Mouse (Mus musculus): Measurements from ENCODE around the gene Gm11020. TPM values are rescaled to one million over a fixed set of nuclear protein-coding genes. Genes with fewer than 3 reads are reported as not detected.
"Not testable (repeated sequence)": the region's sequence is repeated elsewhere in the genome, so short reads cannot be mapped to it uniquely, and the experiment has no call there.

Gm11020 gene
- total RNA-seq (2015): not detected in 2 replicates
- total RNA-seq (2017): not detected in 2 replicates

GRCm38 (mm10) chr8:104321267-104321666 lies at the start of gene Gm11020:
TSS of gene Gm11020 (plus strand) at chr8:104321567.
- not testable (repeated sequence) for ATAC-seq (ENCODE audit: poor library complexity, severe bottlenecking)

- ATAC-seq (ENCODE audit: poor library complexity, severe bottlenecking): not testable (repeated sequence)
Observed at GRCm38 (mm10) chr8:104293081-104293480, 28.3 kb upstream of the Gm11020 start, which contains the start of gene Cmtm2a. TSS of gene Cmtm2a (minus strand) at chr8:104293181.

GRCm38 (mm10) chr8:104294396-104294795 lies 27.0 kb upstream of the Gm11020 start:
- ATAC-seq (ENCODE audit: poor library complexity, severe bottlenecking): no peak

DNA sequence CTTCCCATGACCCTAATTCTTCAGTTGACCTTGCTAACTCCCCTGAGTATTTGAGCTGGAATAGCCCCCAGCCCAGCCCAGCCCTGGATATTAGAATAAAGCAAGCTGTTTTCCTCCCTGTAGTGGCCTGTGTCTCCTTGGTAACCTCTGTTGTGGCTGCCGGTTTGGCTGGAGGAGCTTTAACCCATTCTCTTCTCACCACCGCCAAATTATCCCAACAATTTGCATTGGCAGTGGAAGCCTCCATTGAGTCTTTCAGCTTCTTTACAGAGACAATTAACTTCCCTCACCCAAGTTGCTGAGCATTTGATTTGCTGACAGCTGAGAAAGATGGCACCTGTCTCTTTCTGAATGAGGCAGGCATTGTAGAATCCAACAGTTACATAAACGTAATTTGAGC lies 19.8 kb upstream of the Gm11020 start:
- ATAC-seq (ENCODE audit: poor library complexity, severe bottlenecking): not testable (repeated sequence)

DNA sequence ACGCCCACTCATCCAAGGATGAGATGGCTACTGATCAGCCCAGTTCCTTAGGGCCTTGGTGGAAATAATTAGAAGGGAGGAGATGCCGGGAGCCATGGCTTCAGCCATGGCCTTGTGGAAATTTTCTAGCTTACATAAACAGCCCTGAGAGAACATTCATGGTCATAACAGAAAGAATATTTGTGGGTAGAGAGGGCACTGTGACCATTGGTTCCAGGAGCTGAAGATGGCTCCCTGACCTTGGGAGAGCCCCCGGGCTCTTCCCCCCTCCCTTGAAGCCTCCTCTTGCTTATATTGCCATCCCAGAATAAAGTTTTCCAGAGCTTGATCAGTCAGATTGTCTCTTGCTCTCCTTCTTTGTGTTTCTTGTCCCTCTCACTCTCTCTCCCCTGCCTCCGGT lies 18.8 kb upstream of the Gm11020 start:
- ATAC-seq (ENCODE audit: poor library complexity, severe bottlenecking): not testable (repeated sequence)

DNA sequence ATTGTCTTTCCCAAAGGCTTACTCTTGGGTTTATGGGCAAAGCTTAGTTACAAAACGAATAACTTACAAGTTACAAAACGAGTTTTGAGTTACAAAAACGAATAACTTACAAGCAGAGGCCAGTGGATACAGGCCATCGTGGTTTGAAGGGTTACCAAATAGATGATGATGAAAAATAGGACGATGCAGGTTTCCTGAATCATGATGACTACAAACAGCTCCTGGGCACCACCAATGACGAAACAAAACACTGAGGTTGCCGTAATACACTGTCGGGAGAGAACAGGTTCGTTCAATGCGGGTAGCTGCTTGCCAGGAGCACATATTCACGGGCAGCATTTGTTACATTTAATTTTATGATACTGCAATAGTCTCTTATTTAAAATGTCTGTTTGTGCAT lies 16.4 kb upstream of the Gm11020 start:
- peak; percentile 33; the same call in 1 of the 2 replicates for ATAC-seq (ENCODE audit: poor library complexity, severe bottlenecking)

DNA sequence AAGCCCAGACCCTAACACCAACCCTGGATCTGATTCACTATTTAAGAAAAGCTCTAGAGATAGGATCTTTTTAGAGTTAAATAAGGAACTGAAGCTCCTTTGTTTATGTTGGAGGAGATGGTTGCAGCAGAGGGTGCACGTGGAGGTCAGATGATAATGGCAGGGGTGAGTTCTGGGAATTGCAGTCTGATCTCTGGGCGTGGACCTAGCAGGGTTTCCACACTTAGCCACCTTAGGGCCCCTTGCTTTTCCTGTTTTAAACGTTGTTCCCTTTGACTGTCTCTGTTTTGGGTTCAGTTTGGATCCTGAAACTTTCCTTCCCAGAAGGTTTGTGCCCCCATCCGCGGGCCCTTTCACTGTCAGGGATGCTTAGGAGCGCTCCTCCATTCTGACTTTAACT lies 13.0 kb upstream of the Gm11020 start:
- not testable (repeated sequence) for ATAC-seq (ENCODE audit: poor library complexity, severe bottlenecking)

DNA sequence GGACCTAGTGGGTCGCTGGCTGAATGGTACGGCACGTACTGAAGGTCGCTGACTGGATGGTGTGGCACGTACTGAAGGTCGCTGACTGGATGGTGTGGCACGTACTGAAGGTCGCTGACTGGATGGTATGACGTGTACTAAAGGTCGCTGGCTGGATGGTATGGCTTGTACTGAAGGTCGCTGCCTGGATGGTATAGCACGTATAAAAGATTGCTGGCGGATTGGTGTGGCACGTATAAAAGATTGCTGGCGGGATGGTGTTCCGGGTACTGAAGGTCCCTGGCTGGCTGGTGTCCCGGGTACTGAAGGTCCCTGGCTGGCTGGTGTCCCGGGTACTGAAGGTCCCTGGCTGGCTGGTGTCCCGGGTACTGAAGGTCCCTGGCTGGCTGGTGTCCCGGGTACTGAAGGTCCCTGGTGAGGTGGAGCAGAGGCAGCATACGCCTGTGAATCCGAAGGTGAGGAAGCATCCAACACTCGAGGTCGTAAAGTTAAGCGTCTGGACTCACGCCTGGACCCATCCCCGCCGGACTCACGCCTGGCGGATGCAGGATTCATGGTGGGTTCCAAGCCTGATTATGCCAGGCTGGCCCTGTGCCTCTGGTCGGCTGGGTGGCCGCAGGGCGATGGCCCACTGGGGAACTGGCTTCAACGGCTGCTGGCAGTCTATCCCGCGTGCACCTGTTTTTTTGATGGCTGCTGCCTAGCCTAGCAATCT lies 11.8 kb upstream of the Gm11020 start, which contains the start of the genes Gm45711 and Cmtm1:
Gm45711 (minus strand) TSS at position 641 of the 715 bp plus-strand sequence.
Cmtm1 (minus strand) TSS at position 705 of the 715 bp plus-strand sequence.
- ATAC-seq (ENCODE audit: poor library complexity, severe bottlenecking): not testable (repeated sequence)

- ATAC-seq (ENCODE audit: poor library complexity, severe bottlenecking): not testable (repeated sequence)
Observed at GRCm38 (mm10) chr8:104312023-104312422, 9.3 kb upstream of the Gm11020 start.

DNA sequence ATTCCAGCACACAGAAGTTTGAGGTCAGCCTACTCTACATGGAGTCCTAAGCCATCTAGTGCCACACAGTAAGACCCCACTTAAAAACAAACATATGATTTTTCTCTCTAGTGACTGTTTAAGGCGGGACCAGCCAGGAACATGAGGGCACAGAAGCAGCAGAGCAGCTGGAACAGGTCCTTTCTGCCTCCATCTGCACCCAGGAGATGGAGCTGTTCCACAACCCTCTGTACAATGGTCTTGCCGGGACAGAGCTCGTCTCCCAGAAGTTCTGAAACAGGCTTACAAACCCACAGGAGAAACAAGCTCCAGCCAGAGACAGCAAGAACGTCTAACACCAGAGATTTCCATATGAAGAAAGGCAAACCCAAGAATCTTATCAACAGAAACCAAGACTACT lies 8.1 kb upstream of the Gm11020 start:
- no peak for ATAC-seq (ENCODE audit: poor library complexity, severe bottlenecking)

DNA sequence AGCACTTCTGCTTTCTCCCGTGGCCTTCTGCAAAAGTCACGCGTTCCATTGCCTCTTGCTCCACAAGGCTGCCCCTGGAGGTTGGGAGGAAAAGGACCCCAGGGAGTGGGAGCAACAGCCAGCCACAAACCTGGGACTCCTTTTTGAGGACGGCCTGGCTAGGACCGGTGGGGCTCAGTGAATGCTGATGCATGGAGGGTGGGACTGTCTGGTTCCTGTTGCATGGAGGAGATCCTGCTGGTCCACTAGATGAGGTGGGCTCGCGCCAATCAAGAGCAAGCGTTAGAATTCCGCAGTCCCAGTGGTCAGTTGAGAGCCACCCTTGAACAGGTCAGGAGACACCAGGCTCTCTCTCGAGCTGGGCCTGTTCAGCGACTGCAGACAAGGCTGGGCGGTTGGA lies 563 bp downstream of the Gm11020 start, which contains the start of gene Cmtm2b:
Cmtm2b (plus strand) TSS at position 301 of the 400 bp plus-strand sequence.
- not testable (repeated sequence) for ATAC-seq (ENCODE audit: poor library complexity, severe bottlenecking)

DNA sequence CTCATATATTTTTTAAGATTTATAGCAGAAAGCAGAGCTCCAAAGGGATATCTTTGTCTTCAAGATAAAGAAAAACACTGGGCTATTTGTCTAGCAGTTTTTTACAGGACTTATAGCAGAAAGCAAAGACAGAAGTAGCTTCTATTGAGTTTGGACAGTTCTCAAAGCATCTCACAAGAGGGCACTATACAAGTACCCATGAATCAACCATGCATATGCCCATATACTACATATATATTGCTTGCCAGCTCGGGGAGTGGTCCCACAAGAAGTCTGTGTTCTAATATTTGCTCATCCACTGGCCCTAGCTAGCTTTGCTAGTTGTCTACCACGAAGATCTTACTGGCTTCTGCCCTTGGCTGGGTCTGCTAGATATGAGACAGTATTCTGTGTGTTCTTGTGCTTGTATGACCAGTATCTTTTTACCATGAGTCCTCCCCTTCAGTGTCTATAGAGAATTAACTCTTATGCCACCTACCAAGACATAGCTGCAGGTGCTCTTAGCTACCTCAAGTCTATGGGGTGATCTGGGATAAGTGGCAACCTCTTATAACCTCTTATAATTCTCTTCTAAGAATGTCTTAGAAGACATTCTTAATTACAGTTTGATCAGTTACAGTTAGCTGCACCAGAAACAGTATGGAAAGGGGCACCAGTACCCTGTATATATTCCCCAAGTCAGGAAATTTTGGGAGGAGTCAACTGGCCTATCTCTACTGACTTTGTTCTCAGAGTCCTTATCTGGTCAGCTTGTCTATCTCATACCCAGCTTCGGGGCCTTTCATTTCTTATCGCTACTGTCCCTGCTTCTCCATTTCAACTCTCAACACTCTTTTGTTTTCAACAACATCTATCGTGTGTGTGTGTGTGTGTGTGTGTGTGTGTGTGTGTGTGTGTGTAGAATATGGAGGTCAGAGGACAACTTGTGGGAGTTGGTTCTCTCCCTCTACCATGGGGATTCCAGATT lies 11.6 kb downstream of the Gm11020 start:
- ATAC-seq (ENCODE audit: poor library complexity, severe bottlenecking): no peak

DNA sequence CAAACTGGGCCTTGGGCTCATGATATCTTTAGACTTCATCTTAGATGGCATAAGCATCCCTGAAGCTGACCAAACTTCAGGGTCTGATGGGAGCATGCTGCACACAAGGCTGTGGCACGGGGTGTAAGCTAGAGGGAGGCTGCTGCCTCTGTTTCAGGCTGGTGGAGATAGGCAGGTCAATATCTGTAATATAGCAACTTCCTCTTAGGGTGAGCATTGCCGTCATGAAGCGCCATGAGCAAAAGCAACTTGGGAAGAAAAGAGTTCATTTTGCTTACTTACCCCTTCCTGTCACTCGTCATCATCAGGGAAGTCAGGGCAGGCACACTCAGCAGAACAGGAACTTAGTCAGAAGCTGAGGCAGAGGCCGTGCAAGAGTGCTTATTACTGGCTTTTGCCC lies 12.4 kb downstream of the Gm11020 start:
- peak; percentile 84 for ATAC-seq (ENCODE audit: poor library complexity, severe bottlenecking)

GRCm38 (mm10) chr8:104334196-104334595 lies 12.8 kb downstream of the Gm11020 start:
- ATAC-seq (ENCODE audit: poor library complexity, severe bottlenecking): no peak

DNA sequence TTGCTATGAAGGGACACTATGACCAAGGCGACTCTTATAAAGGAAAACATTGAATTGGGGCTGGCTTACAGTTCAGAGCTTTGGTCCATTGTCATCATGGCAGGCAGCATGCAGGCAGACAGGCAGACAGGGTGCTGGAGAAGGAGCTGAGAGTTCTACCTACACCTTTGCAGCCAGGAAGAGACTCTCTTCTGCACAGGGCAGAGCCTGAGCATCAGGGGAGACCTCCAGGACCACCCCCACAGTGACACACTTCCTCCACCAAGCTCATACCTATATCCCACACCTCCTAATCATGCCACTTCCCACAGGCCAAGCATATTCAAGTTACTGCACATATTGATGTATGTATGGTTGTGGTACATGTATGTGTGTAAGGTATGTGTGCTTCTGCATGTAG lies 15.4 kb downstream of the Gm11020 start:
- ATAC-seq (ENCODE audit: poor library complexity, severe bottlenecking): no peak

DNA sequence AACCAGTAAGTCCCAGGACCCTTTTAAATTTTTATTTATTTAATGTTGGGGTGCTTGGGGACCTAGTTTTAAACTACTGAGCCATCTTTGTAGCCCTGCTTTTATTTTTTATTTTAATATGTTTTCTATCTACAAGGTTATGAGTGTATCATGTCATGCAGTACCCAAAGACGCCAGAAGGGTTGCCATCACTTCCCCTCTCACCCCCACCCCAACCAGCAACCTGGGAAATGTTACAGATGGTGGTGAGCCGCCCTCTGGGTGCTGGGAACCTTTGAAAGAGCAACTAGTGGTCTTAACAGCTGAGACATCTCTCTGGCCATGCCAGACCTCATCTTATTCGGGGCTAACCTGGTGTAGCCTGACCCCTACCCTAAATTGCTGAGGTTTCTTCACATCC lies 16.5 kb downstream of the Gm11020 start:
- no peak for ATAC-seq (ENCODE audit: poor library complexity, severe bottlenecking)

DNA sequence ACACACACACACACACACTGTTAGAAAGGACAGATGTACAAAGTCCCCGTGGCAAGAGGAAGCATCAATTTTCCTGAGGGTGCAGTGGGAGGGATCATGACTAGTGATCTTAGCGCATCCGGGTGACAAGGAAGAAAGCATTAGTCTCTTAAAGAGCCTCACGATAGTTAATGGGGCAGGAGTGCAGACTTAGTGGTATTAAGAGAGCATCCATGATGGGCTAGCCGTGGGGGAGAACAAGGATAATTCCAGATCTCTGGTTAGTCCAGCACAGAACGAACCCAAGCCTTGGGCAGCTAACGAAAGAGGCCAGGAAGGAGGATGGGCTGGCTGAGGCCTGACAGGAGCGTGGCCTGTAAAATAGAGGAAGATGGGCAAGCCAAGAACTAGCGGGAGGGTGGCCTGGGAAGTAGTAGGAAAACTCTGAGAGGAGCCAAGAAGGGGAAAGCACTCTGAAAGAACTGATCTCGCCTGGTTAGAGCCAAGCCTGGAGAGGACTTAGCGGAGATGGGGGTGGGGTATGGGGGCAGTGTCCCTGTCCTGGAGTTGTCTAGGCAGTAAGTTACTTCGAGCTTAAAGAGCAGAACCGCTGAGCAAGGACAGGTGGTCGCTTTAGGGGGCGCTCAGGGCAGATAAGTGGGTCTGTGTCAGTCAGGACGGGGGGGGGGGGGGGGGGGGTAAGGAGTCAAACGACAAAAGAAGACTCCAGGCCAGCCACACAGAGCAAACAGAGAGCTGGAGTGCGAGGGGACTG lies 18.0 kb downstream of the Gm11020 start, which contains the start of gene Cmtm3:
Cmtm3 (plus strand) TSS at position 182 of the 754 bp plus-strand sequence.
- ATAC-seq (ENCODE audit: poor library complexity, severe bottlenecking): no peak

GRCm38 (mm10) chr8:104339983-104340232 lies 18.5 kb downstream of the Gm11020 start:
- no peak for ATAC-seq (ENCODE audit: poor library complexity, severe bottlenecking)

DNA sequence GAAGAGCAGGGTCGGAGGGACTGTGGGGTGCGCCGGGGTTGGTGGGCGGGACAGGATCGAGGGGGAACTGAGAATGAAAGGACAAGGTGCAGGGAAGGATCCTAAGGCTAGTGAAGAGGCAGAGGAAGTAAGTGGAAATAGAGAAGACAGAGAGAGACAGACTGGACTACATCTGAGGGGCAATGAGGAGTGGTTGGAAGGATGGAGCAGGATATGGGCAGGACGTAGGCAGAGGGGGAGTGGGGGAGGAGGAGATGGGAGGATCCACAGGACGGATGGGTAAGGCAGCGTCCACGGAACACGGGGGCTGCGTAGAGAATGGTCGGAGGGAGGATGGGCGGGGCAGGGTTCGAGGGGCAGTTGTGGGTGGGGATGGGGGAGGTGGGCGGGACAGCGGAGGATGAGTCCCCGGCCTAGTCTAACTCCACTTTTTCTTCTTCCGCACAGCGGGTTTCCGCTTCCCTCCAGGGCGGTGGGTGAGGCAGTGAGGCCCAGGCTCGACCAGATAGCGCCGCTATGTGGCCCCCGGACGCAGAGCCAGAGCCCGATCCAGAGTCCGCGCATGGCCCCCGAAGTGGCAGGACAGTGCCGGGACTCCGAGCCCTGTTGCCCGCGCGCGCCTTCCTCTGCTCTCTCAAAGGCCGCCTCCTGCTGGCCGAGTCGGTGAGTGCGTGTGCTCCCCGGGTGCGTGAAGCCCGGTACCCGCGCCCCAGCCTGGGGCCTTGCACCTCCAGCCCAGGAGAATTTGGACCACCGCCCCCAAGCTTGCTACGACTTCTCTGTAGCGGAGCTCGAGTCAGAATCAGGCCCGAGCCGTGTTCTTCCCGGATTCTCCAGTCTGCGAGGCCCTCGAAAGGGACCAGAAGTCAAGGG lies 19.1 kb downstream of the Gm11020 start:
- peak; percentile 61 for ATAC-seq (ENCODE audit: poor library complexity, severe bottlenecking)

GRCm38 (mm10) chr8:104341106-104341561 lies 19.8 kb downstream of the Gm11020 start:
- ATAC-seq (ENCODE audit: poor library complexity, severe bottlenecking): peak; percentile 33

All from megakaryocyte, adult 5-6 weeks (primary cell).